Mouse (Mus musculus): ENCODE measurements around the gene Fgf14. TPM values are rescaled to one million over a fixed set of nuclear protein-coding genes. Genes with fewer than 3 reads are reported as not detected.

Gene Fgf14
- total and polyA plus RNA-seq, 2 experiments from 2014 or later, result 35.2 to 49.1 TPM

DNA sequence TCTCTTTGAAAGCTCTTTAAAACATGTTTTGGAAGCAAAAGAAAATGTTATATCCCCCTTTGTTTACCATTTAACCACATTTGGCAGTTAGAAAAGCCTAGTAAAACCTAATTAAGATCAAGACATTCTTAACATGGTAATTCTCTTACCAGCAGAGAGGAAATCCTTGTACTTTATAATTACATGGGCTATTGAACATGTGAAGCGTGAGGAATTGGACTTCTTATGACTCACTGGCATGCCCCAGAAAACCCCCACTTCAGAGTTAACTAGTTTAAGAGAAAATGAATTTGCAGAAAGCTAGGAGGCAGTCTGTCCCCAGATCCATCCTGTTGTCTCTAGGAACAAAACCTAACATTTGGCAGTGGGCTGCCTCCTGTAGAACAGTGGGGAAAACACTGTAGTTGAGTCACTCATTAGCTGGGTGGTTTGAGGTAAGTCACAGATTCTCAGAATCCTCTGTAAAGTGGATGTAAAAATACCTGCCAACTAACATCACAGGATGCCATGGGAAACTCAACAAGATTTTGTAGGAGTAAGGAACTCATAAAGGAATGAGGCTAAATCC lies 513.2 kb downstream of the Fgf14 start:
- TF ChIP-seq CTCF (IDR thresholded peaks at IDR 0.05), result no peak
- H3K27me3 ChIP-seq (ENCODE audit: insufficient read depth, low read length), result no peaks in the 10 kb centered on the region

GRCm38 (mm10) chr14:124147378-124147777 lies 529.5 kb downstream of the Fgf14 start:
- no peak for ATAC-seq (ENCODE audit: low FRiP score)
- H3K27ac ChIP-seq (ENCODE audit: low read depth, low read length), result no peak overlapping the region

More for the DNA sequence above, 513.2 kb downstream of the Fgf14 start:
- Histone ChIP-seq H3K4me1 (ENCODE audit: insufficient read depth, low read length) (no peaks in the 10 kb centered on the region), H3K4me2 (ENCODE audit: low read depth, low read length, poor library complexity, severe bottlenecking) (no peak overlapping the region), H3K4me3 (ENCODE audit: low read depth, low read length) (no peak overlapping the region), H3K9me3 (ENCODE audit: low read length) (no peaks in the 10 kb centered on the region), H3K27ac (ENCODE audit: low read depth, low read length) (no peak overlapping the region), H3K9ac (replicated peaks; ENCODE audit: low read length, poor library complexity, severe bottlenecking) (no peak overlapping the region), H3K36me3 (ENCODE audit: insufficient read depth, low read length) (no peaks in the 10 kb centered on the region)
- 73% methylated on average over 1 of the region's 1 CpGs for WGBS
- ATAC-seq (ENCODE audit: low FRiP score) (no peak), DNase-seq (ENCODE audit: low spot score) (no peak)

GRCm38 (mm10) chr14:124107205-124107873 lies 569.6 kb downstream of the Fgf14 start:
- no peak for TF ChIP-seq CTCF (IDR thresholded peaks at IDR 0.05)
- no peak overlapping the region for H3K27ac ChIP-seq (ENCODE audit: low read depth, low read length)
- 86% methylated on average over 1 of the region's 1 CpGs for WGBS
- DNase-seq (ENCODE audit: low spot score) (no peak), ATAC-seq (ENCODE audit: low FRiP score) (no peak)
- no peaks in the 10 kb centered on the region for H3K27me3 ChIP-seq (ENCODE audit: insufficient read depth, low read length)
- H3K4me1 ChIP-seq (ENCODE audit: insufficient read depth, low read length), result no peaks in the 10 kb centered on the region
- no peak overlapping the region for H3K4me3 ChIP-seq (ENCODE audit: low read depth, low read length)
- no peak overlapping the region for H3K4me2 ChIP-seq (ENCODE audit: low read depth, low read length, poor library complexity, severe bottlenecking)
- H3K9me3 ChIP-seq (ENCODE audit: low read length), result no peaks in the 10 kb centered on the region
- no peaks in the 10 kb centered on the region for H3K36me3 ChIP-seq (ENCODE audit: insufficient read depth, low read length)
- H3K9ac ChIP-seq (replicated peaks; ENCODE audit: low read length, poor library complexity, severe bottlenecking), result no peak overlapping the region

More at GRCm38 (mm10) chr14:124147378-124147777, 529.5 kb downstream of the Fgf14 start:
- Histone ChIP-seq H3K27me3 (ENCODE audit: insufficient read depth, low read length) (no peaks in the 10 kb centered on the region), H3K36me3 (ENCODE audit: insufficient read depth, low read length) (no peaks in the 10 kb centered on the region), H3K4me1 (ENCODE audit: insufficient read depth, low read length) (no peaks in the 10 kb centered on the region), H3K4me3 (ENCODE audit: low read depth, low read length) (no peak overlapping the region), H3K9ac (replicated peaks; ENCODE audit: low read length, poor library complexity, severe bottlenecking) (no peak overlapping the region), H3K4me2 (ENCODE audit: low read depth, low read length, poor library complexity, severe bottlenecking) (no peak overlapping the region), H3K9me3 (ENCODE audit: low read length) (no peaks in the 10 kb centered on the region)
- 0 out of 2 replicates have a peak, but pooled peaks have one; percentile 4 for TF ChIP-seq CTCF (IDR thresholded peaks at IDR 0.05)
- DNase-seq (ENCODE audit: low spot score), result no peak

- Histone ChIP-seq H3K27me3 (ENCODE audit: insufficient read depth, low read length) (no peaks in the 10 kb centered on the region), H3K9ac (replicated peaks; ENCODE audit: low read length, poor library complexity, severe bottlenecking) (no peak overlapping the region), H3K27ac (ENCODE audit: low read depth, low read length) (no peak overlapping the region), H3K36me3 (ENCODE audit: insufficient read depth, low read length) (no peaks in the 10 kb centered on the region), H3K4me1 (ENCODE audit: insufficient read depth, low read length) (no peaks in the 10 kb centered on the region), H3K9me3 (ENCODE audit: low read length) (no peaks in the 10 kb centered on the region), H3K4me2 (ENCODE audit: low read depth, low read length, poor library complexity, severe bottlenecking) (no peak overlapping the region), H3K4me3 (ENCODE audit: low read depth, low read length) (no peak overlapping the region)
- TF ChIP-seq CTCF (IDR thresholded peaks at IDR 0.05), result no peak
- no peak for DNase-seq (ENCODE audit: low spot score)
- ATAC-seq (ENCODE audit: low FRiP score), result no peak
Observed at GRCm38 (mm10) chr14:124083126-124083525, 593.8 kb downstream of the Fgf14 start.

GRCm38 (mm10) chr14:124044016-124044415 lies 632.9 kb downstream of the Fgf14 start:
- DNase-seq (ENCODE audit: low spot score), result no peak
- WGBS, result 77% methylated on average over 1 of the region's 1 CpGs
- ATAC-seq (ENCODE audit: low FRiP score), result no peak
- Histone ChIP-seq H3K36me3 (ENCODE audit: insufficient read depth, low read length) (no peaks in the 10 kb centered on the region), H3K4me3 (ENCODE audit: low read depth, low read length) (no peak overlapping the region), H3K4me2 (ENCODE audit: low read depth, low read length, poor library complexity, severe bottlenecking) (no peak overlapping the region), H3K27me3 (ENCODE audit: insufficient read depth, low read length) (no peaks in the 10 kb centered on the region), H3K9ac (replicated peaks; ENCODE audit: low read length, poor library complexity, severe bottlenecking) (no peak overlapping the region), H3K9me3 (ENCODE audit: low read length) (no peaks in the 10 kb centered on the region), H3K27ac (ENCODE audit: low read depth, low read length) (no peak overlapping the region), H3K4me1 (ENCODE audit: insufficient read depth, low read length) (no peaks in the 10 kb centered on the region)
- TF ChIP-seq CTCF (IDR thresholded peaks at IDR 0.05), result no peak

GRCm38 (mm10) chr14:124040651-124041050 lies 636.3 kb downstream of the Fgf14 start:
- no peak for TF ChIP-seq CTCF (IDR thresholded peaks at IDR 0.05)
- no peaks in the 10 kb centered on the region for H3K36me3 ChIP-seq (ENCODE audit: insufficient read depth, low read length)
- H3K9me3 ChIP-seq (ENCODE audit: low read length), result no peaks in the 10 kb centered on the region
- no peak overlapping the region for H3K27ac ChIP-seq (ENCODE audit: low read depth, low read length)
- no peak overlapping the region for H3K4me2 ChIP-seq (ENCODE audit: low read depth, low read length, poor library complexity, severe bottlenecking)
- H3K27me3 ChIP-seq (ENCODE audit: insufficient read depth, low read length), result no peaks in the 10 kb centered on the region
- ATAC-seq (ENCODE audit: low FRiP score) (no peak), DNase-seq (ENCODE audit: low spot score) (no peak)
- no peaks in the 10 kb centered on the region; the same call in 1 of the 2 replicates for H3K4me1 ChIP-seq (ENCODE audit: insufficient read depth, low read length)
- no peak overlapping the region for H3K9ac ChIP-seq (replicated peaks; ENCODE audit: low read length, poor library complexity, severe bottlenecking)
- H3K4me3 ChIP-seq (ENCODE audit: low read depth, low read length), result no peak overlapping the region
- 71% methylated on average over 1 of the region's 1 CpGs for WGBS

Measured in midbrain, postnatal 0 days (tissue).